Mouse (Mus musculus): ENCODE data around the gene Svs3b. TPM values are rescaled to one million over a fixed set of nuclear protein-coding genes. Genes with fewer than 3 reads are reported as not detected.
"Not testable (repeated sequence)": the region's sequence is repeated elsewhere in the genome, so short reads cannot be mapped to it uniquely, and the experiment has no call there.

The Svs3b gene
- total RNA-seq (2021), result not detected

- not testable (repeated sequence) for DNase-seq
These were observed at the start of gene Svs3b for GRCm38 (mm10) chr2:164256540-164256939. Gene Svs3b, minus strand, starts transcription at chr2:164256640.

GRCm38 (mm10) chr2:164288968-164289367, 32.5 kb upstream of the Svs3b start, which contains the start of gene Svs3a:
Gene Svs3a, plus strand, starts transcription at chr2:164289268.
- DNase-seq, result not testable (repeated sequence)

DNA sequence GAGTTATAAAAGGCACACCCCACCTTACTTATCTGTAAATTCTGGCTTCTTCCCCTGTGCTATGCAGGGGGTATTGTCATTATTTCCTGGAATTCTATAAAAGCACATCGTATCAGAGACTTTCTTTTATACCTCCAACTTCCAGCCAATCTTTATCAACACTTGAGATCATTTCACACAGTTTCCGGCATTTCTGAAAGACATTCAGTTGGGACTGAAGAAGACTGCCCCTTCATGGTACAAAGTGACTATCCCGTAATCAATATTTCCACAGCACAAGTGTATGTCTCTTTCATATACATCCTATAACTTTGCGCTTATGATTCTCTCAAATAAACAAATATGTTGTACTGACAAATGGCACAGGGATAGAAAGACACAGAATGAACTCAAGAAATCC, 21.9 kb upstream of the Svs3b start, which contains the start of gene Svs4:
TSS of gene Svs4 (minus strand) at position 101 of the 400 bp plus-strand sequence.
- DNase-seq, result no peak

DNA sequence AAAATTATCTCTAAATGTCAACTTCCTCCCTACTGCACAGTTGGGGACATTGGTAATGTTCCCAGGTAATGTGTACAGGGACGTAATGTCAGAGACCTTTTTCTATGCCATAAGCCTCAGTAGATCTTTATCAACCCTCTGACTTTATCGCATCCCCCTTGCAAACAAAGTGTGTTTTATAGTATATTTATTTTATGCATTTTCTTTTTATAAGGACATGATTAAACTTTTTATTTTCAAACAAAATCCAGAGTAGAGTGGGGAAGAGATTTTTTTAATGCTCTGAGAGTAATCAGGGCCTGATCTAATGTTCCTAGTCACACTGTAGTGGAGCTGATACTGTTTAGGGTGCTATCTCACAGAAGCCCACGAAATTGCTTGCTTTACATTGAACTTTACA, 18.1 kb downstream of the Svs3b start, which contains the start of gene Svs2:
TSS of gene Svs2 (minus strand) at position 101 of the 400 bp plus-strand sequence.
- DNase-seq, result no peak

DNA sequence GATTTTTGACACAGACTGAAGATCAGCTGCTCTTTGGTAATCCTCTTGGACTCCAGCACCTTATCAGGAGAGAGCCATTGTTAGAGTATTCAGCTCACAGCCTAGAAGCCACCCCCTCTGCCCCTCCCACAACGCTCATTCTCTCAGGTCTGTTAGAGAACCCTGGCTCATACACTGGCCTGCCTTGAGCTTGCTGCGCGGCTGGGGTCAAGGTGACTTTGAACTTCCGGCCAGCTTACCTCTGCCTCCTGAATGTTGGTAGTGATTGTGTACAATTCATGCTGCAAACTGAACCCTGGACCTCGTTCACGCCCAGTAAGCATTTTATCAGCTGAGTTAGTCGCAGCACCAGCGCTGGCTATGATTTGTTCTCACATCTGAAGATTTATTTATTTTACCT, 23.8 kb downstream of the Svs3b start:
- no peak for DNase-seq

DNA sequence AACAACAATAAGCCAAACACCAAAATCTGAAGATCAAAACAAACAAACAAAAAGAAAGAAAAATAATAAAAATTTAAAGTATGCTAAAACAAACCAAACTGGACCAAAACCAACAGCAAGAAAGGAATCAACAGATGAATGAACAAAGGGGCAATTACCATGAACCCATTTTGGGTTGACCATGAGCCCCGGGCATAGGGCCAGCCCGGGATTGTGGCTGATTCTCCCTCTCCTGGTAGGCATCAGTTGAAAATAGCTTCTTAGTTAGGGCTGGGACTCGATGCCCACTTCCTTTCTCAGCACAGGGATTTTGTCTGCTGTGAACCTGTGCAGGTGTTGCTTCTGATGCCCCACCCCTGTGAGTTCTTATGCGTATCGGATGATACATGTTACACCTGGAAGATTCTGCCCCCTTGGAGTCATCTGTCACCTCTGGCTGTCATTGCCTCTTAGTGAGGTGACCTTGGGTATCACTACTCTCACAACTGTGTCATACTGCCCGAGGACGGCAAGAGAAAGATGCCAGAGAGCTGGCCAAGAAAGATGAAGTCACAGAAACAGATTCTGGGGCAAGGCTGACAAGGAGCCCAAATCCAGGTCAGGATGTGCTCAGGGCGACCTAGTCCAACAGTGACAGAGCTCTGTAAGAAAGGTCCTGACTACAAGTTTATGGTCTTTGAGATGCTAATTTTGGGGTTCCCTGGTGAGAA, 27.9 kb downstream of the Svs3b start:
- DNase-seq, result no peak

DNA sequence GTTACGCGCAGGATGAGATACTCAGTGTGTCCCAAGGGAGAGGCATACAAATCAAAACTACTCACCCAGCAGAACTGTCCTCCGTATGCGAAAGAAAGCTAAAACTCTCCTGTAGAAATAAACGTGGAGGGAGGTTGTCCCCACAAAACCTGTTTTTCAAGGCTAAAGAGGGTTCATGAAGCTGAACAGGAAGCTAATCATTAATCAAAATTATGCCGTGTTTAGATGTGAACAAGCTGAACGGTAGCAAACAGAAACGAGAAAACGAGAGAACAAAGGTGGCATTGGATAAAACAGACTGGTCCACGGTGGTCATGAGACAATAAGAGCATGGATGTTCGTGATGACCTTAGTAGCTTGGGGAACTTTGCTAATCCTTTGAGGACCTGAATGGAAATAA, 34.9 kb downstream of the Svs3b start, which contains the start of gene Wfdc15b:
TSS of gene Wfdc15b (minus strand) at position 139 of the 400 bp plus-strand sequence.
- DNase-seq, result no peak

DNA sequence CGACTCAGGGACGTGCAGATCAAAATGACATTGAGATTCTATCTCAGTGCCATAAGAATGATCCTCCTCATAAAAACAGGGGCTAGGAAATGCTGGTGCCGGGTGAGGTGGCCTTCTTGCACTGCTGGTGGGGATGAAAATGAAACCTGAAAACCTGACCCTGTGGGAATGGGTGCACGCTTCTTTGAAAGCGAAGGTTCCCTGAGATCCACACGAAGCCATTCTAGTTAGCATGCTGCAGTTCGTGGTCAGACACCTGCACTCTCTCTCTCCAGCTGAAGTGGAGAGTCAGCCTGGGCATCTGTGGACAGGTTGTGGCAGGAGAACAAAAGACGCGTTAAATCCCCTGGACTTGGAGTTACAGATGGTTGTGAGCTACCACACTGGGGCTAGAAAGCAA, 37.1 kb downstream of the Svs3b start:
- DNase-seq, result no peak

GRCm38 (mm10) chr2:164212711-164213110, 43.7 kb downstream of the Svs3b start:
- DNase-seq, result no peak

DNA sequence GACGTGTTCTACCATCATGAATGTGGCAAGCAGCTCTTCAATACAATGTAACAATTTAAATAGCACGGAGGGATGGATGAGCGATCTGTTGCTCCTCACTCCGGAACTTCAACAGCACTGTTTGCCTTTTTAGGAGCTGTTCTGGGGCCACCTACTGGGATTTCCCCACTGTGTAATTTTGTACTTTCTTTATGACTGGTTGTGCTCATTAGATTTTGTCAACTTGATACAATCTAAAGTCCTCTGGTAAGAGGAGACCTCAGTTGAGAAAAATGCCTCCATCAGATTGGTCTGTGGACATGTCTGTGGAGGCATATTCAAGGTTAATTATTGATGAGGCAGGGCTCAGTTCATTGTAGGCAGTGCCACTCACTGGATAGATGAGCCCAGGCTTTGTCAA, 45.5 kb downstream of the Svs3b start:
- no peak for DNase-seq

DNA sequence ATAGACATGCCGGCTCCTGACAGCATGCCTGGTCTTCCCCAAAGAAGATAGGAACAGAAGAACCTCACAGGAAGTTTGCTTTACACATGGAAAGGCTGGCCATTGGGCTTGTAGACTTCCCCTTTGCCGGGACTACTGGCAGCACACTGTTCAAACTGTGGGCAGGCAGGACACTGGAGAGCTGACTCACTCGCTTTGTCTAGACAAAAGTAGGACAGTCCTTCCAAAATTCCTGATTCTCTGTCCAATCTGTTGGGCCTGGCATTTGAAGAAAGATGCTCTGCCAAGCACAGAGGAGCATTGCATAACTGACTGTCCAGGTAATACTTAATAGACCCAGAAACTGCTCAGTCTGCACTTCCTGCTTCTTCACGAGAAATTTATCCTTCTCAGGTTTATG, 49.8 kb downstream of the Svs3b start:
- DNase-seq, result no peak

GRCm38 (mm10) chr2:164206011-164206410, 50.4 kb downstream of the Svs3b start:
- DNase-seq, result not testable (repeated sequence)

Other genes starting within 250 kb of the Svs3b start
- 1 to 10 TPM; 1.4 to 1.8 TPM for gene Pabpc1l, start 231.2 kb downstream of the Svs3b start, total RNA-seq (2021)
- 10 to 100 TPM; 20.4 to 22.1 TPM for gene Stk4, start 186.3 kb downstream of the Svs3b start, total RNA-seq (2021)
- gene Tomm34, start 185.5 kb downstream of the Svs3b start, total RNA-seq (2021), result 10 to 100 TPM; 28.0 to 28.7 TPM
- gene Kcns1, start 85.5 kb downstream of the Svs3b start, total RNA-seq (2021), result under 1 TPM in 1 of 2 experiments, not detected in 1; 0.19 TPM
- gene Wfdc5, start 73.9 kb downstream of the Svs3b start, total RNA-seq (2021), result not detected
- gene Wfdc12, start 66.0 kb downstream of the Svs3b start, total RNA-seq (2021), result not detected
- gene Wfdc15a, start 56.5 kb downstream of the Svs3b start, total RNA-seq (2021), result not detected
- not detected for gene Wfdc15b, start 35.0 kb downstream of the Svs3b start, total RNA-seq (2021)
- gene Svs2, start 18.2 kb downstream of the Svs3b start, total RNA-seq (2021), result not detected
- not detected for gene Svs4, start 21.8 kb upstream of the Svs3b start, total RNA-seq (2021)
- not detected for gene Svs3a, start 32.6 kb upstream of the Svs3b start, total RNA-seq (2021)
- gene Svs6, start 60.1 kb upstream of the Svs3b start, total RNA-seq (2021), result not detected
- not detected for gene Svs5, start 76.1 kb upstream of the Svs3b start, total RNA-seq (2021)
- under 1 TPM; 0.41 to 0.83 TPM for gene Slpi, start 132.5 kb upstream of the Svs3b start, total RNA-seq (2021)
- gene Rbpjl, start 146.5 kb upstream of the Svs3b start, total RNA-seq (2021), result not detected
- 1 to 10 TPM; 1.8 TPM for gene Matn4, start 148.5 kb upstream of the Svs3b start, total RNA-seq (2021)
- gene Sdc4, start 187.2 kb upstream of the Svs3b start, total RNA-seq (2021), result 10 to 100 TPM; 22.1 to 25.8 TPM
- gene Sys1, start 200.3 kb upstream of the Svs3b start, total RNA-seq (2021), result 10 to 100 TPM; 20.2 to 23.1 TPM
- 1 to 10 TPM; 2.5 to 4.3 TPM for gene Gm20458, start 204.3 kb upstream of the Svs3b start, total RNA-seq (2021)
- gene Trp53tg5, start 217.1 kb upstream of the Svs3b start, total RNA-seq (2021), result not detected
- 10 to 100 TPM; 19.2 to 21.2 TPM for gene Dbndd2, start 229.5 kb upstream of the Svs3b start, total RNA-seq (2021)
- gene Pigt, start 240.9 kb upstream of the Svs3b start, total RNA-seq (2021), result 10 to 100 TPM; 61.8 to 64.1 TPM

Data from heart, postnatal 4 days (tissue).